Mouse (Mus musculus): ENCODE data around the gene Nipal1.

Gene Nipal1

DNA sequence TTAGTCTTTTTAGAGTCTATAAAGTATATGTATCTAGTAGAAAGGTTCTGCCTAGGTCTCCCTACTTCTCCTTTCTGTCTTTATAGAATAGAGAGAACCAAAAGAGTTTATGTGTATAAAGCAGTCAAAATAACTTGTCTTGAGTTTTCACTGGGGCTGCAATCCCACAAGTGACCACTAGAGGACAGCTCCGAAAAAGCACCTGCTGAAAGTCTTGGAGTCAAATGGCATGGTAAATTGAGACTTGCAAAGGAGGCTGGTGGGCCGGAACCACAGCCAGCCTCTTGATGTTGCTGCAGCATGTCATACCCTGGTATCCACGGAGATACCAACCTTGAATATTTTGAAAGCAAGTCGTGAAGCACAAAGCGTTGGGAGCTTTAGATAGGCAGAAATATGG is 17.7 kb downstream of the Nipal1 start:
- DNase-seq (ENCODE audit: low read depth, low spot score): no peak

DNA sequence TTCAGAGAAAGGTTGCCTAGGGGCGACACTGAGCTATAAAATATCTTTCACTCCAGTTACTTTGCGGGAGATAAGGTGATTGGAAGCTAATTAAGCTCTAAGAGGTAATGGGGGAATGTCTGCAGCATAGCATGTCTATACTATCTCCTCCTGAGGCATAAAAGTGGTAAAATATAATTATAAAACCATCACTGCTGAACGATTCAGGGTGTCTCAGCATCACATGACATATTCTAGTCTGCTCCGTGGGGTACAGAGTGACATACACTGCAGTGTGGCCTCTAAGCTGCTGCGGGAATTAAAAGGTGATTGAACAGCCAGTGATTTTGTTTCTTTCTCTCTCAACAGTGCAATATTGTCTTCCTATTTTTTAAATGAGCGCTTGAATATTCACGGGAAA is 18.8 kb downstream of the Nipal1 start:
- DNase-seq (ENCODE audit: low read depth, low spot score): no peak

DNA sequence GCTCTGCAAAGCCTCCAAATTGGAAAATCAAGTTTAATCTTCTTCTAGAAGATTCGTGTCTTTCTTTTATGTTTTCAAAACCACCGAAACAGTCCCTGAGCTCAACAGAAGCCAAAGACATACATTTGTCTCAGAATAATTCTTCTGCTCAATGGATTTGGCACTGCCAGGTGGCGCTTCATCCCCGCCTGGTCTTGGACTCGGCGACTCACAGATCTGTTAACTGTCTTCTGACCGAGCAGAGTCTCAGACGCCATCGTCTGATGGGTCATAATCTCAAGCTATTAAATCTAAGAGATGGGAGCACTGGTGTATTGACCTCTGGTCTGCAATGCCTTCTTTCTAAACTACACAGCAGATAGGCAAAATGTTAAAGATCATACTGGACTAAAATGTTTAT is 20.8 kb downstream of the Nipal1 start:
- no peak for DNase-seq (ENCODE audit: low read depth, low spot score)

- DNase-seq (ENCODE audit: low read depth, low spot score): no peak
These were observed 23.6 kb downstream of the Nipal1 start for GRCm38 (mm10) chr5:72671017-72671699.

GRCm38 (mm10) chr5:72674994-72675542 is 27.5 kb downstream of the Nipal1 start:
- no peak for DNase-seq (ENCODE audit: low read depth, low spot score)

DNA sequence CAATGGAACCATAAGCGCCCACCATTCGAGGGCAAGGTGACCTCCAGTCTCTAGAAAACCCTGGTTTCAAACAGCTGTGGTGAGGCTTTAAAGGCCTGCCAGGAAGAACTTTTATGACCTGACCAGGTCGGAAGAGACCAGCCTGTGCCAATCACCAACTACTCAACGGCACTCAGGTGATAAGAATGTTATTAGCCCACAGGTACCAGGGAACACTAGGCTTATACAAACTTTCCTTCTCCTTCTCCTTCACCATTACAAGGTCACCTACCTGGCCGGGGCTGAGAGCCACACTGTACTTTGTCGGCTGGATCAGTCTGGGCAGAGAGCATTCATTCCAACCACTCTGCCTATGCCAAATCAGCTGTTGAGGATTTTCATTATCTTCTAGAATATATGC is 33.9 kb downstream of the Nipal1 start:
- DNase-seq (ENCODE audit: low read depth, low spot score): no peak

- no peak for DNase-seq (ENCODE audit: low read depth, low spot score)
These were observed 42.0 kb downstream of the Nipal1 start for GRCm38 (mm10) chr5:72689556-72689955.

DNA sequence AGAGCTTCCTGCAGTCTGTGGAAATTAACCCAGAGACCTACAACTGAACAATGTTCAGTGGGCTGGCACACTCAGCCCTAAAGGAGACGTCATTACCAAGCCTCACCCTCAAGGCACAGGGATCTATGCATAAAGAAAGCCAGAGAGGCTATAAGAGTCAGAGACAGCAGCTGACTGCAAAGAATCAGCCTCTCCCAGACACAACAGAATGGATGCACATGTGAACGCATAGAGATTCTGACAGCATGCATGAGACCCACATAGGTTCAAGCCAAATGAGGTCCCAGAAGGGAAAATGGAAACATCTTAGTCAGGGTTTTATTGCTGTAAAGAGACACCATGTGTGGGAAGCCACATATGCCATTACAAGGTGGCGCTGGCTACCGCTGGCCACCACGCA is 42.9 kb downstream of the Nipal1 start:
- DNase-seq (ENCODE audit: low read depth, low spot score): no peak

- no peak for DNase-seq (ENCODE audit: low read depth, low spot score)
These were observed 47.1 kb downstream of the Nipal1 start for GRCm38 (mm10) chr5:72694684-72695083.

DNA sequence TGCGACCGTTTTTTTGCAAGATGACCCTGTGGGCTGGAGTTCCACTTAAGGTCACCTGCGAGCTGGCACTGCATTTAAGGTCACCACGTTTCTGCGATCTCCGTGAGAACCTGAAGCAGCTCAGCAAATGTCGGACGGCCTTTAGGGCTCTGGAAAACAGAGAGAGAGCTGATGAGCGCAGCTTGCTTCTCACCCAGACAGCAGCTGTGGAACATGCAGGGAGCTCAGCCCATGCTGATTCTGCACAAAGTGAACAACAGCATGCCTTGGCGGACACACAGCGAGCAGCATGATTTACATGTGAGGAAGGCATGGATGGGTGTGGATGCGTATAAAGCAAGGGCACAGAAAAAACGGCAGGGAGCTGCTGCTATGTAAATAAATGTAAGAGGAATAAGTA is 48.9 kb downstream of the Nipal1 start:
- DNase-seq (ENCODE audit: low read depth, low spot score): no peak

- no peak for DNase-seq (ENCODE audit: low read depth, low spot score)
These were observed 50.7 kb downstream of the Nipal1 start for GRCm38 (mm10) chr5:72698343-72698742.

DNA sequence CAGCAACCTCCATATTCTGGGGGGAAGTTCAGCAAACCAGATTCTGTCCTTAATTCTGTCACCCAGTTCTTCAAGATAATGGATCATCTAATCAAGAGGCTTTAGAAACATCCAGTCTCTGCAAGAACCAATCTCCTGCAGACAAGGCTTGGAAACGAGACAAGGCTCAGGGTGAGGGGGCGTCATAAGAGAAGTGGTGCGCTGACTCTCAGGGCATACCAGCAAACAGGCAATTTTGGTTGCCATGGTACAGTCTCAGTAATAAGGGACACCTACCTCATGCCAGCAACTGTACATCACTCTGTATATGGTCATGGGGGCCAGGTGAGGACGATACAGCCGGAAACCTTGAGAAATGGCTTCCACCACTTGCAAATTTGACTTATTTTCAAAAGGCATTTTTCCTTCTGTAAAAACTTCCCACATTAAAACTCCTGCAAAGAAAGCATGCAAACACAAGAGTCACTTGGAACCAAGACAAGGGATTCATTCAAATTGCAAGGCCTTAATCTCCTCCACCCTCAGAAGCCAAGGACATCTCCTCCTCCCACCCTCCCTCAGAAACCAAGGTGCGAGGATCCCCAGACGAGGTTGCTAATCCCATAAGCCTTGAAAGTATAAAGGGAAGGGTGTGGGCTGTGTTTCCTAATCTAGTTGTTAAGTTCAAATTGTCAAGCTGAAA is 51.4 kb downstream of the Nipal1 start:
- DNase-seq (ENCODE audit: low read depth, low spot score): peak; percentile 32

DNA sequence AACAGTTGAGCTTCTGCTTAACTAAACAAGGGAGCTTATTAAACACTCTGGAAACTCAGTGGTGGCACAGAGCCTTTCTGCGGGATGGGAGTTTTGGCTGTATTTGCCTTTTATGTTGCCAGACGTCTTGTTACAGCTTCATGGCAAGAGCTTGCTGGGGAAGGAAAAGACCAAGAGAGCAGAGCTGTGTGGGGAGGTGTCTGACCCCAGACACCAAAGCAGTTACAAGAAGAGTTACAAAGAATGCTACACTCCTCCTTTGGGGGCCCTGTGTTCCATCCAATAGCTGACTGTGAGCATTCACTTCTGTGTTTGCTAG is 51.9 kb downstream of the Nipal1 start:
- DNase-seq (ENCODE audit: low read depth, low spot score): no peak

DNA sequence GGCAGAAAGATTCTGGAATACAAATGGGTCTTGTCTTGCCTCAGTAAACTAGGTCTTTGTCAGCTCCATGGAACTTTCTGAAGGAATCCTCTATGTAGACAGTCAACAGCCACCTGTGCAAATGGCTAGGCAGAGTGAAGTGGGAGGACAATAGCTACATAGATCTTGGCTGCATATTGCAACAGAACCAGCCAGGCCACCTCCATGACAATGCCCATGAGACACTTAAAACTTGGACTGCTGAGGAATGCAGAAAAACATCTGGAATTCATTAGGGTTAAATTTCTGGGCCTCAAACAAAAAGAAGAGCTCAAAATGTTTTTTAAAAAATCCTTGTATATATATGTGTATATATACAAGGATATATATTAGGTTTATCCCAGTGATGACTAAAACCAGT is 54.6 kb downstream of the Nipal1 start:
- no peak for DNase-seq (ENCODE audit: low read depth, low spot score)

- DNase-seq (ENCODE audit: low read depth, low spot score): no peak
These were observed 58.5 kb downstream of the Nipal1 start for GRCm38 (mm10) chr5:72706095-72706494.

DNA sequence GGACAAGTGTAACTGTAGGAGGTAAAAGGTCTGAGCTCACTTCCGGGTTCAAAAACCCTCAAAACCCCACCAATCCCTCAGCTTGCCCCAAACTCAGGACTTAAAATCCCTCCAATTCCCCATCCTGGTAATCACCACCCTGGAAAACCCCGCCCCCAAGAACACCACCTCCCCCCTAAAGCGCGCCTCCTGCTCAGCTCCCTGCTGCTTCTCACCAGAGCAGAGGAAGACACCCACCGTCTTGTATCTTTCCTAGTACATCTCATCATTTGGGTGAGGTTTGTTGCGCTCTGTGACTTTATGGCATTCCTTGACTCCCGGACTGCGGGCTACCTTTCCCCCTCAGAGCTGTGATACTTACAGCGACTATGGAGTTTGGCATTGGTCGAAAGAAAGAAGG is 59.1 kb downstream of the Nipal1 start:
- no peak for DNase-seq (ENCODE audit: low read depth, low spot score)

DNA sequence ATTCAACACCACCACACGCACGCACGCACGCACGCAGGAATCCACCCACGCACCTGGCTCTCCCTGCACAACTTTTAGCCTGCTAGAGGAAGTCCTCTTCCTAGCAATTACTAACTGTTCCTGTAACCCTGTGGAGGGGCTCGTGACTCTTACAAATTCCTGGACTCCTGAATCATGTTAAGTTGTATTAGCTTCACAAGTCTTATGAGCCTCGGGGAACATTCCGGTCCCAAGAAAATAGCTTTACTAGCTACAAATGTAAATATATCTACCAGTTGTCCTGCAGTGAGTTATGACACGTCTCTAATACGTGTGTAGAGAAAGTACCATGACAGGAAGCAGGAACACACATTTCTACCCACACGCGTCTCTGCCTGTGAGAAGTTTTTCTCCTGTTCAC is 61.9 kb downstream of the Nipal1 start:
- DNase-seq (ENCODE audit: low read depth, low spot score): no peak

DNA sequence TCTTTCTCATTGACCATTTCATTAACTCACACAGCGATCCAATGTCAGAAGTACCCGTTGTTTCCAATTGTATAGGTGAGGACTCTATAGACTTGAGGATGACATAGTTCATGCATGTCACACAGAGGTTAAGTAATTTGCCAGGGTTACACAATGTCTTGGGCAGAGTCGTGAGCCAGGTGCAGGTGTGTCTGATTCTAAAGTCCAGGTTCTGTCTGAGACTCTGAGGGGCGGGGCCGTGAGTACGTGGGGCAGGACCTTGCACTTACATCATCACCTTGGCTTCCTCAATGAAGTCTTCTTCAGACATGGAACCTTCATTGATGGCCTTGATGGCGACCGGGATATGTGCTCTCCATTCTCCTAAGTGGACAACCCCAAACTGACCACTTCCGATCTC is 62.4 kb downstream of the Nipal1 start:
- no peak for DNase-seq (ENCODE audit: low read depth, low spot score)

DNA sequence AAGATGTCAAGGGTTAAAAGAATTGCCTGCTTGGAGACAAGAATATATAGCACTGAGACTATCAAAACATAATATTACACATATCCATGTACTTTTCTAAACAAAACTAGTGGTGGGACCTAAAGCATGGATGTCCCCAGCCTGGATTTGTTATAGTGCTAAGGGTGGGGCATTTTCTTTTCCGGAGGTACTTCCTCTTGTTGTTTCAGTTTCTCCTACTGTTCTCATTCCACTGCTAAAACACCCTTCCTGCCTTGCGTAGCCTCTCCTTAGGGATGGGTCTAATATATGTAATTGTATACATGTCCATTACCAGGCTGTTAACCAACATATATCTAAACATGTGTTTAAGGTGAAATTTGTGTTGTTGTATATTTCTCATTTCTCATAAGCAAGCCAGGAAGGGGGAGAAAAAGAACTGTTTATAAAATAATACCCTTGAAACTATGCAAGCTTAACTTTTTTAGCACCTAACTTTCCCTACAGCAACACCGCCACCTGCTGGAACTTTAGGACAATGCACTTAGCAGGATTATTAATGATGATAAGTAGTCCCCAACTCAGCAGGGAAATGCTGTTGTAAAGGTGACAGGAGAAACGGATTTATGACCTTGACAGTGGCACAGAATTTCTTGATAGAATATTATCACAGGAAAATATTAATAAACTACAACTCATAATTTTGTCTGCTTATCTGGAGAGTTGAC is 63.1 kb downstream of the Nipal1 start:
- DNase-seq (ENCODE audit: low read depth, low spot score): no peak

DNA sequence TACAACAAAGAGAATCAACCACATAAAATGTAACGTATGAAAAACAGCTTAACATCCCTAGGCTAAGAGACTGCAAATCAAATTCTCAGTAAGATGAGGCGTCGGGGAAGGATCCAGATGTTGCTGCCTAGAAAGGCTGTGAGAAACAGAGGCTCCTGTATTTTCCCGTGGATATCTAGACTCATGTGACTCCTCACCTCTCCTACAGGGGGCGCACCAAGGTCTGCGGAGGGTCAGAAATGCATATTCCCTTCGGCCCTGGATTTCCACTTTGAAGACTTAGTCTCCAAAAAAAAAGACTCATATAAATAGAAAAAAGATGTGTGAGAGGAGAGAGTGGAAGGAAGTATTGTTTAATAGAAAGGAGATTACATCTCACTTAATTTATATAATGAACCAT is 73.0 kb downstream of the Nipal1 start:
- DNase-seq (ENCODE audit: low read depth, low spot score): no peak

Measured in telencephalon, adult 2 months (tissue).